Mouse (Mus musculus) MEL (cell line): Measurements from ENCODE around the gene 4933402N03Rik. TPM values are rescaled to one million over a fixed set of nuclear protein-coding genes. Genes with fewer than 3 reads are reported as not detected.

ENCODE experiments used
- DNase-seq: peaks from one replicate; pipeline ENCODE4 v3.0.0; 2011; ENCODE audit warnings: low read depth, low spot score
- H3K27ac ChIP-seq: 2 replicates; pipeline ENCODE4 v1.5.1; 2012; ENCODE audit warnings: low read depth, mild to moderate bottlenecking, control low read depth, low read length, moderate library complexity; ENCODE audit not compliant: control insufficient read depth
- H3K27me3 ChIP-seq, 2 experiments: fragments of 150-350 bp in 1 of 2; sonication (generic) in 1 of 2; 2 replicates each; pipeline ENCODE4 v1.6.1; 2012; ENCODE audit warnings: low read length in 2 of 2, mild to moderate bottlenecking in 2 of 2, improper control_type of control experiment in 1 of 2, moderate library complexity in 1 of 2; ENCODE audit not compliant: insufficient read depth in 2 of 2, control insufficient read depth in 1 of 2
- H3K36me3 ChIP-seq, 2 experiments: 2 replicates each; pipeline ENCODE4 v1.6.1; 2012 to 2014; ENCODE audit warnings: low read length in 2 of 2, improper control_type of control experiment in 1 of 2, inconsistent platforms in 1 of 2, mild to moderate bottlenecking in 1 of 2; ENCODE audit not compliant: insufficient read depth in 2 of 2, control insufficient read depth in 1 of 2
- H3K4me1 ChIP-seq, 2 experiments: fragments of 150-350 bp in 1 of 2; sonication (generic) in 1 of 2; 2 replicates each; pipeline ENCODE4 v1.6.1; 2012; ENCODE audit warnings: low read length in 2 of 2, improper control_type of control experiment in 1 of 2, mild to moderate bottlenecking in 1 of 2; ENCODE audit not compliant: insufficient read depth in 2 of 2, control insufficient read depth in 1 of 2
- H3K4me3 ChIP-seq, 2 experiments: fragments of 150-350 bp in 1 of 2; sonication (generic) in 1 of 2; 2 replicates each; pipeline ENCODE4 v1.5.1; 2012; ENCODE audit warnings: low read depth in 2 of 2, low read length in 2 of 2, mild to moderate bottlenecking in 2 of 2, moderate library complexity in 2 of 2, control low read depth in 1 of 2, improper control_type of control experiment in 1 of 2; ENCODE audit not compliant: control insufficient read depth in 1 of 2, insufficient read depth in 1 of 2
- H3K79me2 ChIP-seq: 2 replicates; pipeline ENCODE4 v1.6.1; 2012; ENCODE audit warnings: mild to moderate bottlenecking, low read length, moderate library complexity; ENCODE audit not compliant: control insufficient read depth, poor library complexity, insufficient read depth
- H3K9ac ChIP-seq: 2 replicates; pipeline ENCODE4 v1.6.1; 2012; ENCODE audit warnings: low read depth, mild to moderate bottlenecking, control low read depth, low read length, moderate library complexity; ENCODE audit not compliant: control insufficient read depth, poor library complexity, severe bottlenecking
- H3K9me3 ChIP-seq: fragments of 150-350 bp; sonication (generic); replicated peaks from 2 replicates; pipeline ENCODE4 v1.6.1; 2012; ENCODE audit warnings: mild to moderate bottlenecking, low read length, improper control_type of control experiment, moderate library complexity; ENCODE audit not compliant: insufficient read depth
- BHLHE40 ChIP-seq: IDR thresholded peaks from 2 replicates; pipeline ENCODE4 v1.6.1; 2012; ENCODE audit warnings: low read depth, mild to moderate bottlenecking, inconsistent platforms, low read length, improper control_type of control experiment, borderline replicate concordance
- CHD2 ChIP-seq: IDR thresholded peaks from 2 replicates; pipeline ENCODE4 v1.6.1; 2011; ENCODE audit warnings: low read length, improper control_type of control experiment
- CTCF ChIP-seq, 3 experiments: IDR thresholded peaks in 2 of 3; conservative IDR thresholded peaks in 1 of 3; 2 replicates each; pipeline ENCODE4 v1.5.1; 2011 to 2012; ENCODE audit warnings: low read length in 3 of 3, low read depth in 2 of 3, mild to moderate bottlenecking in 2 of 3, improper control_type of control experiment in 1 of 3, inconsistent platforms in 1 of 3, mixed read lengths in 1 of 3, moderate library complexity in 1 of 3; ENCODE audit not compliant: control insufficient read depth in 1 of 3, insufficient read depth in 1 of 3, poor library complexity in 1 of 3, severe bottlenecking in 1 of 3
- ELF1 ChIP-seq: IDR thresholded peaks from 2 replicates; pipeline ENCODE4 v1.6.1; 2014; ENCODE audit warnings: low read depth, mild to moderate bottlenecking, inconsistent platforms, low read length, improper control_type of control experiment, moderate library complexity
- GABPA ChIP-seq: IDR thresholded peaks from 2 replicates; pipeline ENCODE4 v1.6.1; 2012; ENCODE audit warnings: low read depth, mild to moderate bottlenecking, inconsistent platforms, low read length, improper control_type of control experiment, moderate library complexity
- GATA1 ChIP-seq: IDR thresholded peaks from 2 replicates; pipeline ENCODE4 v1.6.1; 2011; ENCODE audit warnings: low read depth, low read length, improper control_type of control experiment
- HCFC1 ChIP-seq: IDR thresholded peaks from 2 replicates; pipeline ENCODE4 v1.6.1; 2012; ENCODE audit warnings: low read depth, mild to moderate bottlenecking, inconsistent platforms, low read length, improper control_type of control experiment, moderate library complexity
- MAFK ChIP-seq: IDR thresholded peaks from 2 replicates; pipeline ENCODE4 v1.6.1; 2011; ENCODE audit warnings: low read depth, mild to moderate bottlenecking, low read length, improper control_type of control experiment, borderline replicate concordance
- MAZ ChIP-seq: IDR thresholded peaks from 2 replicates; pipeline ENCODE4 v1.6.1; 2012; ENCODE audit warnings: low read depth, mild to moderate bottlenecking, inconsistent platforms, low read length, improper control_type of control experiment
- MXI1 ChIP-seq: IDR thresholded peaks from 2 replicates; pipeline ENCODE4 v1.6.1; 2011; ENCODE audit warnings: mild to moderate bottlenecking, low read depth, low read length, improper control_type of control experiment
- MYB ChIP-seq: IDR thresholded peaks from 2 replicates; pipeline ENCODE4 v1.6.1; 2011; ENCODE audit warnings: mild to moderate bottlenecking, low read depth, low read length, improper control_type of control experiment
- MYC ChIP-seq: IDR thresholded peaks from 2 replicates; pipeline ENCODE4 v1.6.1; 2011; ENCODE audit warnings: low read depth, mild to moderate bottlenecking, low read length, improper control_type of control experiment, moderate library complexity
- NELFE ChIP-seq: IDR thresholded peaks from 2 replicates; pipeline ENCODE4 v1.6.1; 2011; ENCODE audit warnings: low read depth, low read length, improper control_type of control experiment
- NRF1 ChIP-seq: IDR thresholded peaks from 2 replicates; pipeline ENCODE4 v1.6.1; 2014; ENCODE audit warnings: low read depth, mild to moderate bottlenecking, inconsistent platforms, low read length, improper control_type of control experiment, moderate library complexity; ENCODE audit not compliant: poor library complexity, insufficient read depth, severe bottlenecking
- POLR2AphosphoS2 ChIP-seq: IDR thresholded peaks from 2 replicates; pipeline ENCODE4 v1.6.1; 2011; ENCODE audit warnings: low read length, improper control_type of control experiment
- RCOR1 ChIP-seq: IDR thresholded peaks from 2 replicates; pipeline ENCODE4 v1.6.1; 2012; ENCODE audit warnings: low read depth, mild to moderate bottlenecking, inconsistent platforms, low read length, improper control_type of control experiment
- SIN3A ChIP-seq: IDR thresholded peaks from 2 replicates; pipeline ENCODE4 v1.6.1; 2012; ENCODE audit warnings: low read length, improper control_type of control experiment, inconsistent platforms
- SMC3 ChIP-seq: IDR thresholded peaks from 2 replicates; pipeline ENCODE4 v1.6.1; 2011; ENCODE audit warnings: low read depth, low read length, improper control_type of control experiment
- UBTF ChIP-seq: IDR thresholded peaks from 2 replicates; pipeline ENCODE4 v1.6.1; 2012; ENCODE audit warnings: low read depth, mild to moderate bottlenecking, inconsistent platforms, low read length, improper control_type of control experiment, moderate library complexity, borderline replicate concordance; ENCODE audit not compliant: insufficient read depth
- USF1 ChIP-seq: IDR thresholded peaks from 2 replicates; pipeline ENCODE4 v1.6.1; 2014; ENCODE audit warnings: low read depth, mild to moderate bottlenecking, inconsistent platforms, low read length, improper control_type of control experiment, moderate library complexity
- ZC3H11A ChIP-seq: IDR thresholded peaks from 2 replicates; pipeline ENCODE4 v1.6.1; 2012; ENCODE audit warnings: low read depth, mild to moderate bottlenecking, inconsistent platforms, low read length, improper control_type of control experiment
- ZKSCAN1 ChIP-seq: IDR thresholded peaks from 2 replicates; pipeline ENCODE4 v1.6.1; 2012; ENCODE audit warnings: low read depth, mild to moderate bottlenecking, inconsistent platforms, low read length, improper control_type of control experiment, moderate library complexity
- ZMIZ1 ChIP-seq: IDR thresholded peaks from 2 replicates; pipeline ENCODE4 v1.6.1; 2012; ENCODE audit warnings: low read depth, mild to moderate bottlenecking, inconsistent platforms, low read length, improper control_type of control experiment, moderate library complexity
- ZNF384 ChIP-seq: IDR thresholded peaks from 2 replicates; pipeline ENCODE4 v1.6.1; 2012; ENCODE audit warnings: low read depth, mild to moderate bottlenecking, inconsistent platforms, low read length, improper control_type of control experiment
- polyA plus RNA-seq, 2 experiments: library from polyadenylated mRNA; stranded (reverse) in 1 of 2; unstranded in 1 of 2; fragments of >175 nt in 1 of 2; fragments of >200 nt in 1 of 2; gene quantifications; 2 replicates each; pipeline versions ENCODE4 v1.2.1 to v1.2.4; 2012; ENCODE audit warnings: low replicate concordance in 2 of 2, low read depth in 1 of 2; ENCODE audit not compliant: insufficient read length in 2 of 2, insufficient read depth in 1 of 2, missing spikeins in 1 of 2
- total RNA-seq: library from RNA; depleted of rRNA; stranded (reverse); fragments of 300-350 nt; gene quantifications from 2 replicates; pipeline ENCODE4 v1.2.3, GENCODE M21; 2012

4933402N03Rik gene
- total and polyA plus RNA-seq, 3 experiments: not detected

GRCm38 (mm10) chr7:131133181-131133580 lies 12.9 kb downstream of the 4933402N03Rik start:
- H3K9me3 ChIP-seq: no peaks in the 10 kb centered on the region
- no peak for DNase-seq
- no peak overlapping the region for H3K4me3 ChIP-seq
- no peaks in the 10 kb centered on the region for H3K79me2 ChIP-seq
- no peak overlapping the region for H3K27ac ChIP-seq
- H3K27me3 ChIP-seq: no peaks in the 10 kb centered on the region
- H3K9ac ChIP-seq: no peak overlapping the region
- no peak for TF ChIP-seq SMC3
- TF ChIP-seq MAZ: no peak
- TF ChIP-seq HCFC1: no peak
- TF ChIP-seq BHLHE40: no peak
- no peak for TF ChIP-seq GABPA
- TF ChIP-seq RCOR1: no peak
- no peak for TF ChIP-seq CHD2
- TF ChIP-seq ELF1: no peak
- TF ChIP-seq MYC: no peak
- no peak for TF ChIP-seq UBTF
- no peak for TF ChIP-seq ZC3H11A
- TF ChIP-seq MXI1: no peak
- TF ChIP-seq ZKSCAN1: no peak
- no peak for TF ChIP-seq NRF1
- TF ChIP-seq POLR2AphosphoS2: no peak
- TF ChIP-seq CTCF (IDR thresholded peaks at IDR 0.05 in 2 of 3, conservative IDR thresholded peaks at IDR 0.05 in 1 of 3; ENCODE audit: control insufficient read depth in 1 of 3, insufficient read depth in 1 of 3, low read depth in 2 of 3, low read length in 3 of 3, poor library complexity in 1 of 3, severe bottlenecking in 1 of 3): no peak
- TF ChIP-seq SIN3A: no peak
- TF ChIP-seq USF1: no peak
- no peaks in the 10 kb centered on the region for H3K4me1 ChIP-seq
- H3K36me3 ChIP-seq: no peaks in the 10 kb centered on the region

DNA sequence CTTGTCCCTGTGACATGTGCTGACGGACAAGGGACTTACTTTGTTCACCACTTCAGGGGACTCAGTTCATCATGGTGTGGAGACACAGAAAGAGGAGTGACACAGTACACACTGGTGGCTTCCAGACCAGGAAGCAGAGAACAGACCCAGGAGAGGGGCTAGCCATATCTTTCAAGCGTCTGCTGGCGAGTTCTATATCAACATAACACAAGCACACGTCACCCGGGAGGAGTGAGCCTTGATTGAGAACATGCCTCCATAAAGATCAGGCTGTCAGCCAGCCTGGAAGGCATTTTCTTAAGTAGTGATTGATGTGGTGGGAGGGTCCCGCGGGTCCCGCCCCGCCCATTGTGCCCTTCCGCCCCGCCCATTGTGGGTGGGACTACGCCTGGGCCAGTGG lies 16.1 kb downstream of the 4933402N03Rik start:
- Histone ChIP-seq H3K36me3 (no peaks in the 10 kb centered on the region), H3K4me3 (no peak overlapping the region), H3K79me2 (no peaks in the 10 kb centered on the region), H3K27ac (no peak overlapping the region), H3K9me3 (no peaks in the 10 kb centered on the region), H3K9ac (no peak overlapping the region), H3K4me1 (no peaks in the 10 kb centered on the region), H3K27me3 (no peaks in the 10 kb centered on the region)
- TF ChIP-seq ZNF384: no peak
- TF ChIP-seq MXI1: no peak
- TF ChIP-seq GATA1: no peak
- no peak for TF ChIP-seq ZMIZ1
- TF ChIP-seq NELFE: no peak
- no peak for TF ChIP-seq ELF1
- TF ChIP-seq POLR2AphosphoS2: no peak
- TF ChIP-seq MAFK: no peak
- no peak for TF ChIP-seq MYB
- DNase-seq: no peak
